Mouse (Mus musculus): ENCODE data around the gene Gm20388. TPM values are rescaled to one million over a fixed set of nuclear protein-coding genes. Genes with fewer than 3 reads are reported as not detected.

Gene Gm20388
- polyA plus RNA-seq, 1 experiment, result not detected

GRCm38 (mm10) chr8:124141681-124142391 is 4231.2 kb downstream of the Gm20388 start:
- Histone ChIP-seq H3K27ac (ENCODE audit: insufficient read depth, low read depth, low read length) (no peak overlapping the region), H3K4me1 (ENCODE audit: control insufficient read depth, insufficient read depth, low read length) (peaks cover 31% of the 10 kb centered on the region), H3K4me3 (ENCODE audit: insufficient read depth, low read depth, low read length) (no peak overlapping the region)
- WGBS, result 66% methylated on average over 9 of the region's 9 CpGs
- TF ChIP-seq CTCF (IDR thresholded peaks at IDR 0.05; ENCODE audit: insufficient read depth, low read depth, low read length) (no peak), POLR2A (IDR thresholded peaks at IDR 0.05; ENCODE audit: insufficient read depth, low read depth, low read length) (no peak)

GRCm38 (mm10) chr8:124143003-124143402 is 4232.4 kb downstream of the Gm20388 start:
- no peak overlapping the region for H3K4me3 ChIP-seq (ENCODE audit: insufficient read depth, low read depth, low read length)
- H3K4me1 ChIP-seq (ENCODE audit: control insufficient read depth, insufficient read depth, low read length), result peaks cover 28% of the 10 kb centered on the region
- no peak overlapping the region for H3K27ac ChIP-seq (ENCODE audit: insufficient read depth, low read depth, low read length)
- 77% methylated on average over 5 of the region's 5 CpGs for WGBS
- TF ChIP-seq POLR2A (IDR thresholded peaks at IDR 0.05; ENCODE audit: insufficient read depth, low read depth, low read length), result no peak
- TF ChIP-seq CTCF (IDR thresholded peaks at IDR 0.05; ENCODE audit: insufficient read depth, low read depth, low read length), result no peak

GRCm38 (mm10) chr8:124143871-124144618 is 4233.4 kb downstream of the Gm20388 start:
- no peak for TF ChIP-seq CTCF (IDR thresholded peaks at IDR 0.05; ENCODE audit: insufficient read depth, low read depth, low read length)
- no peak overlapping the region for H3K27ac ChIP-seq (ENCODE audit: insufficient read depth, low read depth, low read length)
- 42% methylated on average over 16 of the region's 16 CpGs for WGBS

GRCm38 (mm10) chr8:124144619-124144980 is 4234.0 kb downstream of the Gm20388 start:
- H3K27ac ChIP-seq (ENCODE audit: insufficient read depth, low read depth, low read length), result no peak overlapping the region
- H3K4me1 ChIP-seq (ENCODE audit: control insufficient read depth, insufficient read depth, low read length), result peaks cover 28% of the 10 kb centered on the region
- no peak overlapping the region for H3K4me3 ChIP-seq (ENCODE audit: insufficient read depth, low read depth, low read length)
- 29% methylated on average over 12 of the region's 12 CpGs for WGBS
- TF ChIP-seq CTCF (IDR thresholded peaks at IDR 0.05; ENCODE audit: insufficient read depth, low read depth, low read length), result peak; percentile 5; the same call in 1 of the 2 replicates
- TF ChIP-seq POLR2A (IDR thresholded peaks at IDR 0.05; ENCODE audit: insufficient read depth, low read depth, low read length), result no peak

More at GRCm38 (mm10) chr8:124143871-124144618, 4233.4 kb downstream of the Gm20388 start:
- Histone ChIP-seq H3K4me1 (ENCODE audit: control insufficient read depth, insufficient read depth, low read length) (peaks cover 28% of the 10 kb centered on the region), H3K4me3 (ENCODE audit: insufficient read depth, low read depth, low read length) (no peak overlapping the region)

DNA sequence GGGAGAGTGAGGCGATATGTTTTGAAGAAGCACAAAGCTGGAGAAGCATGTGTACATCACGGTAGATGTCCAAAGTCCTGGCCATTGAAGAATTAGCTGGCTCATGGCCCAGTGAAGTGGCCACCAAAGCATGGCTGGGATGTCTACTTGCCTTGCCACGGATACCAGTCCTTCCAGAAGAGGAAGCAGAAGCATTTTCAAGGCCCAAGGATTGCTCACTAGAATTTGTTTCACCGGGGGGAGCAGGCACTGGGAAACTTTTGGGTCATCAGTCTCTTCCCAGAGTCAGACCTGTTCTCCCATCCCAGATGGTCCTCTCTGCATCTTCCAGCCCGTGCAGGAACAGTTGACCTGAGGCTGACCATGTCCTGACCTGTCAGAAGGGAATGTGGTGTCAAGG is 4235.6 kb downstream of the Gm20388 start:
- Histone ChIP-seq H3K4me3 (ENCODE audit: insufficient read depth, low read depth, low read length) (no peak overlapping the region), H3K4me1 (ENCODE audit: control insufficient read depth, insufficient read depth, low read length) (peaks cover 19% of the 10 kb centered on the region), H3K27ac (ENCODE audit: insufficient read depth, low read depth, low read length) (no peak overlapping the region)
- TF ChIP-seq CTCF (IDR thresholded peaks at IDR 0.05; ENCODE audit: insufficient read depth, low read depth, low read length) (no peak), POLR2A (IDR thresholded peaks at IDR 0.05; ENCODE audit: insufficient read depth, low read depth, low read length) (no peak)
- WGBS, result 87% methylated on average over 5 of the region's 5 CpGs

DNA sequence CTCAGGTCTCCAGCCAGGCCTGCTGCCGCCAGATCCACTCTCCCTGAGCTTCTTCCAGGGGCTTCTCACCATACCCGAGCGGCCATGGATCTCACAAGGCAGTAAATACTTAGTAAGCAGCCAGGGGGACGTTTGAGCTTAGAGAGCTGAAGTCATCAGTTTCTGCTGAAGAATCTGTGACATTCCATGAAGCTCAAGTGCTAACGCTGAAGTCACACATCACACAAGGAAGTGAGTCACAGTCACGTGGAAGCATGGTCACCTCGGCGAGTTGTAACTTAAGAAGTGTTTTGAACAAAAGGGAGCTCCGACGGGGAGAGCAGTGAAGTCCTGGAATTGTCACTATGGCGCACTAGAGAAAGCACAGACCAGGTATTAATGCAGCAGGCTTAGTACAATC is 4239.4 kb downstream of the Gm20388 start:
- Histone ChIP-seq H3K4me3 (ENCODE audit: insufficient read depth, low read depth, low read length) (no peak overlapping the region), H3K4me1 (ENCODE audit: control insufficient read depth, insufficient read depth, low read length) (no peaks in the 10 kb centered on the region), H3K27ac (ENCODE audit: insufficient read depth, low read depth, low read length) (no peak overlapping the region)
- TF ChIP-seq CTCF (IDR thresholded peaks at IDR 0.05; ENCODE audit: insufficient read depth, low read depth, low read length) (no peak), POLR2A (IDR thresholded peaks at IDR 0.05; ENCODE audit: insufficient read depth, low read depth, low read length) (no peak)
- 85% methylated on average over 11 of the region's 11 CpGs for WGBS

DNA sequence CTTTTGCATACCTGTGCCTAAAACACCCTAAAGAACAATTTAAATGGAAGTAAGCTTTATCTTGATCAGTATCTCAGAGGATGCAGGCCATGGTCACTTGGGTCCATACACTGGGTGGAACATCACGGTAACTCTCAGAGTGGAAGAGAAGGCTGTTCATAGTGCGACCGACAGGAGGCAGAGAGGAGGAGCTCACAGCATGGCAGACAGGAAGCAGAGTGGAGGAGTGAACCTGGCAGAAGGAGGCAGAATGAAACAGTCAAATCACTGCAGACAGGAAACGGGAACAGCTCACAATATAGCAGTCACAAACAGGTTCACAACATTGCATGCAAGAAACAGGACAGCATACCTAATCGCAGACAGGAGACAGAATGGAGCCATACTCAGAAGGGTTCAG is 4239.9 kb downstream of the Gm20388 start:
- no peak for TF ChIP-seq POLR2A (IDR thresholded peaks at IDR 0.05; ENCODE audit: insufficient read depth, low read depth, low read length)
- no peak for TF ChIP-seq CTCF (IDR thresholded peaks at IDR 0.05; ENCODE audit: insufficient read depth, low read depth, low read length)
- Histone ChIP-seq H3K4me1 (ENCODE audit: control insufficient read depth, insufficient read depth, low read length) (no peaks in the 10 kb centered on the region), H3K27ac (ENCODE audit: insufficient read depth, low read depth, low read length) (no peak overlapping the region), H3K4me3 (ENCODE audit: insufficient read depth, low read depth, low read length) (no peak overlapping the region)
- 93% methylated on average over 5 of the region's 5 CpGs for WGBS

GRCm38 (mm10) chr8:124151881-124152280 is 4241.2 kb downstream of the Gm20388 start:
- H3K4me1 ChIP-seq (ENCODE audit: control insufficient read depth, insufficient read depth, low read length), result no peaks in the 10 kb centered on the region
- WGBS, result 66% methylated on average over 6 of the region's 6 CpGs
- H3K4me3 ChIP-seq (ENCODE audit: insufficient read depth, low read depth, low read length), result no peak overlapping the region
- TF ChIP-seq CTCF (IDR thresholded peaks at IDR 0.05; ENCODE audit: insufficient read depth, low read depth, low read length), result no peak
- TF ChIP-seq POLR2A (IDR thresholded peaks at IDR 0.05; ENCODE audit: insufficient read depth, low read depth, low read length), result no peak
- H3K27ac ChIP-seq (ENCODE audit: insufficient read depth, low read depth, low read length), result no peak overlapping the region

- TF ChIP-seq CTCF (IDR thresholded peaks at IDR 0.05; ENCODE audit: insufficient read depth, low read depth, low read length) (no peak), POLR2A (IDR thresholded peaks at IDR 0.05; ENCODE audit: insufficient read depth, low read depth, low read length) (no peak)
- WGBS, result 95% methylated on average over 8 of the region's 8 CpGs
- no peak overlapping the region for H3K4me3 ChIP-seq (ENCODE audit: insufficient read depth, low read depth, low read length)
Measured at GRCm38 (mm10) chr8:124152771-124153170, 4242.1 kb downstream of the Gm20388 start.

More at GRCm38 (mm10) chr8:124152771-124153170, 4242.1 kb downstream of the Gm20388 start:
- H3K27ac ChIP-seq (ENCODE audit: insufficient read depth, low read depth, low read length), result no peak overlapping the region
- H3K4me1 ChIP-seq (ENCODE audit: control insufficient read depth, insufficient read depth, low read length), result no peaks in the 10 kb centered on the region

Data from olfactory bulb, adult 2 months (tissue).